Mouse (Mus musculus): ENCODE measurements around the gene Kif3c.

DNA sequence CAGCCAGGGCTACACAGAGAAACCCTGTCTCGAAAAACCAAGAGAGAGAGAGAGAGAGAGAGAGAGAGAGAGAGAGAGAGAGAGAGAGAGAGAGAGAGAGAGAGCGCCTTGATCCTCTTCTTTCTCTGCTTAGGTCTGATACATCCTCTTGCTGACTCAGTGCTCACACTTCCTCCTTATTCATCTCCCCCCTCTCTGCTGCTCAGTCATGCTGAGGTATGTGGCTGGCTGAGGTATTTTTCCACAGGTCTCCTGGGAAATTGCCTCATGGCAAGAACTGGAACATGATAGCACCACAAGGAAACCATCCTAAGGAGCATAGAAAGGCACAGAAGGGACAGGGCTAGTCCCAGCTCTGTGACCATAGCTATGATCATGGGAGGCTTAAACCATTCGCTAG lies 15.5 kb upstream of the Kif3c start:
- no peak for TF ChIP-seq POLR2A (IDR thresholded peaks at IDR 0.05; ENCODE audit: insufficient read depth, low read length)
- no peak for TF ChIP-seq EP300 (IDR thresholded peaks at IDR 0.05; ENCODE audit: insufficient read depth, low read depth, low read length)
- no peak for TF ChIP-seq CTCF (IDR thresholded peaks at IDR 0.05; ENCODE audit: low read depth, low read length)

Data from ES-Bruce4 (cell line).